Mouse (Mus musculus) midbrain, embryonic 14.5 days (tissue): ENCODE results near the gene Reln. TPM values are rescaled to one million over a fixed set of nuclear protein-coding genes. Genes with fewer than 3 reads are reported as not detected.

Source experiments
- ATAC-seq: fragments of 200-750 bp; cut with Nextera tagmentation; 2 replicates; pipeline ENCODE4 v1.8.0; 2017; ENCODE audit warnings: moderate number of reproducible peaks, moderate library complexity; ENCODE audit not compliant: low FRiP score, low TSS enrichment
- DNase-seq: peaks from one replicate; pipeline ENCODE4 v3.0.0-alpha.2; 2015
- H3K27ac ChIP-seq: fragments of 300-500 bp; sonication (generic); replicated peaks from 2 replicates; pipeline ENCODE4 v1.5.1; 2014; ENCODE audit warnings: mild to moderate bottlenecking, low read depth, low read length, moderate library complexity
- H3K27me3 ChIP-seq: fragments of 300-500 bp; sonication (generic); 2 replicates; pipeline ENCODE4 v1.6.1; 2014; ENCODE audit warnings: low read length, control low read depth, mixed read lengths; ENCODE audit not compliant: control insufficient read depth, insufficient read depth
- H3K36me3 ChIP-seq: fragments of 300-500 bp; sonication (generic); 2 replicates; pipeline ENCODE4 v1.6.1; 2014; ENCODE audit warnings: low read length, control low read depth; ENCODE audit not compliant: control insufficient read depth, insufficient read depth
- H3K4me1 ChIP-seq: fragments of 300-500 bp; sonication (generic); 2 replicates; pipeline ENCODE4 v1.6.1; 2014; ENCODE audit warnings: mild to moderate bottlenecking, antibody characterized with exemption, low read length, control low read depth; ENCODE audit not compliant: control insufficient read depth, insufficient read depth
- H3K4me2 ChIP-seq: fragments of 300-500 bp; sonication (generic); 2 replicates; pipeline ENCODE4 v1.6.1; 2014; ENCODE audit warnings: mild to moderate bottlenecking, low read length, moderate library complexity
- H3K4me3 ChIP-seq: fragments of 300-500 bp; sonication (generic); replicated peaks from 2 replicates; pipeline ENCODE4 v1.5.1; 2014; ENCODE audit warnings: low read depth, low read length
- H3K9ac ChIP-seq: fragments of 300-500 bp; sonication (generic); replicated peaks from 2 replicates; pipeline ENCODE4 v1.6.1; 2014; ENCODE audit warnings: mild to moderate bottlenecking, low read length, moderate library complexity
- H3K9me3 ChIP-seq: fragments of 300-500 bp; sonication (generic); 2 replicates; pipeline ENCODE4 v1.6.1; 2016; ENCODE audit warnings: low read length, control low read depth, mixed read lengths; ENCODE audit not compliant: control insufficient read depth
- WGBS: fragments of 180-500 bp; shearing (Covaris S2); extraction: QIAGEN DNeasy Blood & Tissue Kit; methylation state at CpG from one replicate; pipeline ENCODE4 v1.1.7; 2014; 5-methylcytosine and 5-hydroxymethylcytosine counted together
- polyA plus RNA-seq: library from polyadenylated mRNA; unstranded; fragments of >200 nt; fragmentation: Nextera tagmentation; extraction: Ambion mirVana; gene quantifications from 2 replicates; pipeline ENCODE4 v1.2.1, GENCODE M21; 2014

The Reln gene
- polyA plus RNA-seq, 1 experiment from 2014 or later = 72.4 TPM

GRCm38 (mm10) chr5:22094043-22094442, 250.5 kb downstream of the Reln start:
- ATAC-seq = no peak
- Histone ChIP-seq H3K4me3 (no peak overlapping the region), H3K27ac (no peak overlapping the region), H3K27me3 (no peaks in the 10 kb centered on the region), H3K36me3 (no peaks in the 10 kb centered on the region), H3K4me2 (no peak overlapping the region), H3K9me3 (no peaks in the 10 kb centered on the region), H3K9ac (no peak overlapping the region), H3K4me1 (0 out of 2 replicates have a peak, but pooled peaks cover 5% of the 10 kb centered on the region)
- 47% methylated on average over 5 of the region's 5 CpGs for WGBS
- DNase-seq = no peak

DNA sequence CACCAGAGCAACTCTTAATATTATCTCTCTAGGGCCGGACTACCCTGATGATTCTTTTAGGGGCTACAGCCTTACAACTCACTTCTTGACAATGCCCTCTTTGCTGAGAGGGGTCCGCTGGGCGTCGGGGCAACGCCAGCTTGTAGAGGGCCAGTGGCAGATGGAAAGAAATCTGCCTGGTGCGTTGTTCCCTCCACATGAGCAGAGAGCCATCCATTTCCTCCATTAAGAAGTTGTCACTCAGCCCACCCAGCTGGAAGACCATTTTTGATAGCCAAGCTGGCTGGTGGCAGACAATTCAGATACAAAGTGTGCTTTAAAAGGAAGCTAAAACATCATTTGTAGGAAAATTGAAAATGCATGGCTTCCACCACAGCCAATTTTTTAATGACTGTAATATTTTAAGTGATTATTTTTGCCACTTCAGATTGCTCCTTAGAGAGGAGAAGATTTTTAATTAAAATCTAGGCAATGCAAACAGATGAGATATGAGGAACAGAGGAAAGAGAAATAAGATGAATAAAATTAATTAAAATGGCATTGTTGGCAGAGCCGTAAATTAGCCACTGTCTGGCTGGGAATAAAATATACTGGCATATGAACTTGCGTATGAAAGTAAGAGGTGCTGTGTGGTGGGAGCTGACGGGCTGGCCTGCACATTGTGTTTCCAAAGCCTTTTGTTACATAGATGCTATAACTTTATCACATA, 251.2 kb downstream of the Reln start:
- H3K4me3 ChIP-seq = no peak overlapping the region
- ATAC-seq = peak; percentile 34; the same call in 1 of the 2 replicates
- H3K9ac ChIP-seq = no peak overlapping the region
- no peaks in the 10 kb centered on the region for H3K27me3 ChIP-seq
- no peak overlapping the region for H3K4me2 ChIP-seq
- no peaks in the 10 kb centered on the region for H3K36me3 ChIP-seq
- H3K27ac ChIP-seq = peak overlapping the region; percentile 32; the same call in 1 of the 2 replicates
- H3K9me3 ChIP-seq = no peaks in the 10 kb centered on the region
- H3K4me1 ChIP-seq = 0 out of 2 replicates have a peak, but pooled peaks cover 5% of the 10 kb centered on the region
- 55% methylated on average over 9 of the region's 9 CpGs for whole genome bisulfite sequencing
- DNase-seq = peak; percentile 45

- no peaks in the 10 kb centered on the region for H3K36me3 ChIP-seq
- no peak overlapping the region for H3K9ac ChIP-seq
- H3K4me1 ChIP-seq = no peaks in the 10 kb centered on the region
- ATAC-seq (no peak), DNase-seq (no peak)
- no peak overlapping the region for H3K4me2 ChIP-seq
- H3K4me3 ChIP-seq = no peak overlapping the region
- H3K27me3 ChIP-seq = no peaks in the 10 kb centered on the region
- H3K9me3 ChIP-seq = no peaks in the 10 kb centered on the region
- no peak overlapping the region for H3K27ac ChIP-seq
- WGBS = 52% methylated on average over 6 of the region's 6 CpGs
Measured at GRCm38 (mm10) chr5:22080468-22080986, 264.0 kb downstream of the Reln start.

- ATAC-seq (peak; percentile 48; the same call in 1 of the 2 replicates), DNase-seq (no peak)
- Histone ChIP-seq H3K27ac (0 out of 2 replicates have a peak overlapping the region, but pooled peaks have one; percentile 26), H3K9ac (no peak overlapping the region), H3K4me3 (no peak overlapping the region), H3K36me3 (no peaks in the 10 kb centered on the region), H3K9me3 (no peaks in the 10 kb centered on the region), H3K27me3 (no peaks in the 10 kb centered on the region), H3K4me2 (no peak overlapping the region), H3K4me1 (no peaks in the 10 kb centered on the region)
- 46% methylated on average over 5 of the region's 5 CpGs for WGBS
Measured at GRCm38 (mm10) chr5:22074971-22075370, 269.5 kb downstream of the Reln start.

- WGBS = 81% methylated on average over 6 of the region's 6 CpGs
- H3K4me3 ChIP-seq = no peak overlapping the region
- H3K9ac ChIP-seq = no peak overlapping the region
- no peak overlapping the region for H3K27ac ChIP-seq
- no peak for DNase-seq
- H3K36me3 ChIP-seq = no peaks in the 10 kb centered on the region
- no peaks in the 10 kb centered on the region for H3K27me3 ChIP-seq
- H3K4me1 ChIP-seq = no peaks in the 10 kb centered on the region
- no peaks in the 10 kb centered on the region for H3K9me3 ChIP-seq
- ATAC-seq = no peak
- H3K4me2 ChIP-seq = no peak overlapping the region
Measured at GRCm38 (mm10) chr5:22072591-22072990, 271.9 kb downstream of the Reln start.

DNA sequence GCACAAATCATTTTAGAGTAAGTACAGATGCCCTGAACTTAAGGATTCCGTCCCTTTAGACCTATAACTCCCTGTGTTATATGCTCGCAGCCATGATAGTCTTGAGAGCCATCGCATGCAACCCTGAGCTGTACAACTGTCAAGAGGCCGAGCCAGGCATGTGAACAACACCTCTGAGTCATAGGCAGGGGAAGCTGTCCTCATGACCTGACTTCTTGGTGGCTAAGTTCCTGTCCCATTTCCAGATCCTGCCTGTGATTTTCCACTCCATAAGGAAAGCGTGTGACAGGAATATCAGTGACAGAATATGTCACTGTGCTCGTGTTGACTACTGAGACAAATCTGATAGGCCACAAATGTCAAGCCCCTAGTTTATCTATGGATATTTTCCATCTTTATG, 285.3 kb downstream of the Reln start:
- H3K27me3 ChIP-seq = no peaks in the 10 kb centered on the region
- WGBS = 89% methylated on average over 6 of the region's 6 CpGs
- H3K4me1 ChIP-seq = no peaks in the 10 kb centered on the region
- no peak overlapping the region for H3K4me3 ChIP-seq
- no peak overlapping the region for H3K27ac ChIP-seq
- no peaks in the 10 kb centered on the region for H3K9me3 ChIP-seq
- no peak overlapping the region for H3K9ac ChIP-seq
- no peak overlapping the region for H3K4me2 ChIP-seq
- no peak for DNase-seq
- no peak for ATAC-seq
- H3K36me3 ChIP-seq = no peaks in the 10 kb centered on the region

DNA sequence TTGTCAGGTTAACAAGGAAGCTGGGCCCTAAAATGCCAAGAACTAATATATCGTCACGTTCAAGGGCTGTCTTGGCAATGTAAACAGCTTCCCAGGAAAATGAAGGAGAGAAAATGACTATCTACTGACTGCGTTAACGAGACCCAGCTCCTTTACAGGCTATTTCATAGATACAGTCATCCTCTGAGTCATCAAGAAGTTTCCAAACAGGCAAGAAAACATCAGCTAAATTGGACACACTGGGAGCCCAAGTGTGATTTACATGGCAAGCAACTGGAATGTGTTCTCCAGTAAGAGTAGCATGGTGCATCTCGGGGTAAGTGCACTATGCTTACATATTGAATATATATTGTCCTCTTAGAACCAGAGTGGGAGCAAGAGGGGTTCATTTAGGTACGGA, 302.7 kb downstream of the Reln start:
- ATAC-seq (no peak), DNase-seq (no peak)
- no peak overlapping the region for H3K4me2 ChIP-seq
- 89% methylated on average over 6 of the region's 6 CpGs for WGBS
- no peaks in the 10 kb centered on the region for H3K4me1 ChIP-seq
- H3K27ac ChIP-seq = no peak overlapping the region
- H3K4me3 ChIP-seq = no peak overlapping the region
- no peaks in the 10 kb centered on the region for H3K36me3 ChIP-seq
- H3K9me3 ChIP-seq = no peaks in the 10 kb centered on the region
- H3K27me3 ChIP-seq = no peaks in the 10 kb centered on the region
- no peak overlapping the region for H3K9ac ChIP-seq

DNA sequence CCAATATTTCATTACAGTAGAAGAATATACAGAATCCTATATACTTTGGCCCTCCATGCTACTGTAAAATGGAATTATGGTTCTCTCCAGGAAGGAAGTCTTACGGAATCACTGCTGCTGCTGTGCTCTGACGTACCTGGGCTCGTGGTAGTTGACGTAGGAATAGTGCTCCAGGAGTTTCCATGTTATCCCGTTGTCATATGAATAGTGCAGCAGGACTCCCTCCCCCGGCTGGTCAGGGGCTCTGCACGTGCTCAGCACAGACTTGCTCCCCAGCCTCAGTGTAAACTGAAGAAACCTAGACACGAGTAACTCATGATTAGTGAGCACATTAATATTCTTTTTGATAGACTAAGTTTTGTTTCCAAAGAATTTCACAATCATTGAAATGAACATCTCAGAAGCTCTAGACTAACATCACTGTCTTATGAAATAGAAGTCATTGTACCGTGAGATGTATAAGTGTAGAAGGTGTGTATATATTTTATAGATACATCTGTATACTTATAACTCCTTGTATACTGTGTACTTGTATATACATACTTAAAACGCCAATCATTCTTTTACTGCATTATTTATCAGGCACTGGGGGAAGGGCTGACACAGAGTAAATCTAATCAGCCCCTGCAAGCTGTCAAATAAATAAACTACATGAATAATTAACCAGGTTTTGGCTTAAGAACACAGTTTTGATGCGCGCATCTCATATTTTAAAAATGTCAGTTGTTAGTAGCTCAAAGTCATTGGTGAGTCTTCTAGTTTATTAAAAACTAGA, 304.9 kb downstream of the Reln start:
- DNase-seq = peak; percentile 47
- no peak overlapping the region for H3K9ac ChIP-seq
- no peak; the same call in 1 of the 2 replicates for ATAC-seq

More for the DNA sequence above, 304.9 kb downstream of the Reln start:
- Histone ChIP-seq H3K9me3 (no peaks in the 10 kb centered on the region), H3K27ac (no peak overlapping the region), H3K4me2 (no peak overlapping the region), H3K4me3 (no peak overlapping the region), H3K27me3 (no peaks in the 10 kb centered on the region), H3K4me1 (no peaks in the 10 kb centered on the region), H3K36me3 (no peaks in the 10 kb centered on the region)
- 71% methylated on average over 12 of the region's 12 CpGs for WGBS
